Mouse (Mus musculus) forebrain, embryonic 14.5 days (tissue): Measurements from ENCODE around the gene Grik4. TPM values are rescaled to one million over a fixed set of nuclear protein-coding genes. Genes with fewer than 3 reads are reported as not detected.

Source experiments
- ATAC-seq: fragments of 200-750 bp; cut with Nextera tagmentation; 2 replicates; pipeline ENCODE4 v1.8.0; 2017; ENCODE audit warnings: mild to moderate bottlenecking, moderate library complexity
- DNase-seq: peaks from one replicate; pipeline ENCODE4 v3.0.0-alpha.2; 2015; ENCODE audit warnings: low spot score
- H3K27ac ChIP-seq: fragments of 300-500 bp; sonication (generic); 2 replicates; pipeline ENCODE4 v1.5.1; 2014; ENCODE audit warnings: low read depth, mild to moderate bottlenecking, control low read depth, low read length, moderate library complexity
- H3K27me3 ChIP-seq: fragments of 300-500 bp; sonication (generic); replicated peaks from 2 replicates; pipeline ENCODE4 v1.6.1; 2014; ENCODE audit warnings: low read length, control low read depth, mixed read lengths; ENCODE audit not compliant: control insufficient read depth, insufficient read depth
- H3K36me3 ChIP-seq: fragments of 300-500 bp; sonication (generic); 2 replicates; pipeline ENCODE4 v1.6.1; 2014; ENCODE audit warnings: low read length, control low read depth; ENCODE audit not compliant: control insufficient read depth, insufficient read depth
- H3K4me1 ChIP-seq: fragments of 300-500 bp; sonication (generic); 2 replicates; pipeline ENCODE4 v1.6.1; 2014; ENCODE audit warnings: antibody characterized with exemption, low read length, control low read depth; ENCODE audit not compliant: control insufficient read depth, insufficient read depth
- H3K4me2 ChIP-seq: fragments of 300-500 bp; sonication (generic); 2 replicates; pipeline ENCODE4 v1.6.1; 2014; ENCODE audit warnings: mild to moderate bottlenecking, control low read depth, low read length
- H3K4me3 ChIP-seq: fragments of 300-500 bp; sonication (generic); 2 replicates; pipeline ENCODE4 v1.5.1; 2014; ENCODE audit warnings: low read depth, low read length, control low read depth
- H3K9ac ChIP-seq: fragments of 300-500 bp; sonication (generic); 2 replicates; pipeline ENCODE4 v1.6.1; 2014; ENCODE audit warnings: mild to moderate bottlenecking, low read length, control low read depth, moderate library complexity
- H3K9me3 ChIP-seq: fragments of 300-500 bp; sonication (generic); replicated peaks from 2 replicates; pipeline ENCODE4 v1.6.1; 2016; ENCODE audit warnings: low read length, control low read depth, mixed read lengths; ENCODE audit not compliant: control insufficient read depth
- WGBS: fragments of 180-500 bp; shearing (Covaris S2); extraction: QIAGEN DNeasy Blood & Tissue Kit; methylation state at CpG from one replicate; pipeline ENCODE4 v1.1.7; 2014; 5-methylcytosine and 5-hydroxymethylcytosine counted together
- polyA plus RNA-seq: library from polyadenylated mRNA; unstranded; fragments of >200 nt; fragmentation: Nextera tagmentation; extraction: Ambion mirVana; gene quantifications from 2 replicates; pipeline ENCODE4 v1.2.1, GENCODE M21; 2014

The Grik4 gene
- polyA plus RNA-seq, 1 experiment from 2014 or later = 1.4 TPM

- no peak overlapping the region for H3K4me2 ChIP-seq
- no peak for DNase-seq
- H3K4me3 ChIP-seq = no peak overlapping the region
These were observed 410.8 kb downstream of the Grik4 start for GRCm38 (mm10) chr9:42533491-42533890.

DNA sequence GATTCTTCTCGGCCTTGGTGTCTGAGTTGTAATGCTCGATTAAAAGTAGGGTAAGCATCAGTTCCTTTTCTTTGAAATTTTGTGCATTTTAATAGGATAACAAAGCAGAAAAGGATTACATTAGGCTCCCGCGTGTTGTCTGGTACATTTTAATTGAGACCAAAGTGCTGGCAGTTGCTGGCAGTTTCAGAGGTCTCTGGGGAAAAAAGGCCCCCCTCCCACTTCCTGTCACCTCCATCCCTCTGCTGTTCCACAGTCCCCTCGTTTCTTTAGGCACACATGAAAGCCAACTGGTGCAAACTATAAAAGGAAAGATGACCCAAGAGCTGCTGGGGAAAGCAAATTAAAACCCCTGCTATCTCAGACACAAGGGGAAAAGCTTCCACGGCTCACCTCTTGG lies 411.3 kb downstream of the Grik4 start:
- Histone ChIP-seq H3K36me3 (no peaks in the 10 kb centered on the region), H3K27me3 (no peaks in the 10 kb centered on the region; the same call in 1 of the 2 replicates), H3K9me3 (no peaks in the 10 kb centered on the region), H3K9ac (no peak overlapping the region), H3K4me2 (no peak overlapping the region), H3K4me1 (peaks cover 20% of the 10 kb centered on the region), H3K27ac (peak overlapping the region; percentile 5; the same call in 1 of the 2 replicates), H3K4me3 (no peak overlapping the region)
- ATAC-seq = no peak
- 2% methylated on average over 6 of the region's 6 CpGs for WGBS
- peak; percentile 65 for DNase-seq

More at GRCm38 (mm10) chr9:42533491-42533890, 410.8 kb downstream of the Grik4 start:
- Histone ChIP-seq H3K4me1 (peaks cover 20% of the 10 kb centered on the region), H3K27ac (peak overlapping the region; percentile 5; the same call in 1 of the 2 replicates), H3K9ac (no peak overlapping the region), H3K9me3 (no peaks in the 10 kb centered on the region), H3K36me3 (no peaks in the 10 kb centered on the region), H3K27me3 (no peaks in the 10 kb centered on the region)
- WGBS = 74% methylated on average over 8 of the region's 8 CpGs
- ATAC-seq = no peak

- Histone ChIP-seq H3K4me3 (no peak overlapping the region), H3K36me3 (no peaks in the 10 kb centered on the region), H3K27me3 (no peaks in the 10 kb centered on the region; the same call in 1 of the 2 replicates), H3K27ac (no peak overlapping the region), H3K4me1 (peaks cover 20% of the 10 kb centered on the region), H3K9ac (no peak overlapping the region), H3K4me2 (no peak overlapping the region), H3K9me3 (no peaks in the 10 kb centered on the region)
- WGBS = 47% methylated on average over 3 of the region's 3 CpGs
- DNase-seq = no peak
- ATAC-seq = no peak
These were observed 412.3 kb downstream of the Grik4 start for GRCm38 (mm10) chr9:42531951-42532350.

GRCm38 (mm10) chr9:42530221-42531152 lies 413.8 kb downstream of the Grik4 start:
- DNase-seq (peak; percentile 77), ATAC-seq (peak; percentile 79)
- Histone ChIP-seq H3K9me3 (no peaks in the 10 kb centered on the region), H3K4me3 (no peak overlapping the region), H3K9ac (no peak overlapping the region), H3K36me3 (no peaks in the 10 kb centered on the region), H3K4me1 (peaks cover 20% of the 10 kb centered on the region), H3K4me2 (no peak overlapping the region), H3K27me3 (no peaks in the 10 kb centered on the region; the same call in 1 of the 2 replicates), H3K27ac (peak overlapping the region; percentile 83)
- WGBS = 61% methylated on average over 7 of the region's 7 CpGs

DNA sequence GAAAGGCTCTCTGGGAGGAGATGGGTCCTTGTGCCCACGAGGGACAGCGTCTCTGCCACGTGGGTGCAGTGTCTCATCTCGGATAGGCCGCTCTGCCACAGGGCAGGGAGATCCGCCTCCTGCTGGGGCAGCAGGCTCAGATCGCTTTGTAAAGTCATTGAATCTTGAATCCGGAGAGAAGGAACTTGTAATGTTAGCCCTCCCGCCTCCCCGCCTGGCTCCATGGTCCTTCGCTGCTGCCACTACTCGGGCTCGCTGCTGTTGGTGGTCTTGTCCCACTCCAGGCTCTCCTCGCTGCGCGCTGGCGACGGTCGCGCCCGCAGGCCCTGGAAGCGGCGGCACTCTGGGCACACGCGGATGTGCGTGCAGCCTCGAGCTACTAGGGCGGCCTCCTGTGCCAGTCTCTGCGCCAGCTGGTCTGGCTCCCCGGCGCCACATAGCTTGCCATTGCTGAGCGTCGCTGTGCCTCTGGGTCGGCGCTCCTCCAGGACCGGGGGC lies 423.7 kb downstream of the Grik4 start:
- Histone ChIP-seq H3K27ac (peak overlapping the region; percentile 39; the same call in 1 of the 2 replicates), H3K36me3 (no peaks in the 10 kb centered on the region), H3K9me3 (no peaks in the 10 kb centered on the region), H3K9ac (peak overlapping the region; percentile 59), H3K4me2 (peak overlapping the region; percentile 70), H3K4me3 (peak overlapping the region; percentile 34), H3K4me1 (peaks cover 7% of the 10 kb centered on the region; the same call in 1 of the 2 replicates), H3K27me3 (no peaks in the 10 kb centered on the region)
- ATAC-seq (peak; percentile 91), DNase-seq (peak; percentile 77)
- 1% methylated on average over 36 of the region's 36 CpGs for WGBS

GRCm38 (mm10) chr9:42518163-42518562 lies 426.1 kb downstream of the Grik4 start:
- Histone ChIP-seq H3K9me3 (no peaks in the 10 kb centered on the region), H3K9ac (no peak overlapping the region), H3K27ac (no peak overlapping the region), H3K4me1 (peaks cover 14% of the 10 kb centered on the region), H3K36me3 (no peaks in the 10 kb centered on the region), H3K4me3 (no peak overlapping the region), H3K27me3 (no peaks in the 10 kb centered on the region), H3K4me2 (no peak overlapping the region)
- DNase-seq (no peak), ATAC-seq (no peak)
- WGBS = 68% methylated on average over 14 of the region's 14 CpGs

GRCm38 (mm10) chr9:42513159-42513558 lies 431.1 kb downstream of the Grik4 start:
- WGBS = 15% methylated on average over 5 of the region's 5 CpGs
- H3K4me1 ChIP-seq = peaks cover 12% of the 10 kb centered on the region
- no peaks in the 10 kb centered on the region for H3K36me3 ChIP-seq
- no peak overlapping the region for H3K9ac ChIP-seq
- ATAC-seq (peak; percentile 75; the same call in 1 of the 2 replicates), DNase-seq (peak; percentile 79)
- H3K4me3 ChIP-seq = no peak overlapping the region
- no peak overlapping the region for H3K27ac ChIP-seq
- H3K4me2 ChIP-seq = no peak overlapping the region
- no peaks in the 10 kb centered on the region for H3K27me3 ChIP-seq
- no peaks in the 10 kb centered on the region for H3K9me3 ChIP-seq

DNA sequence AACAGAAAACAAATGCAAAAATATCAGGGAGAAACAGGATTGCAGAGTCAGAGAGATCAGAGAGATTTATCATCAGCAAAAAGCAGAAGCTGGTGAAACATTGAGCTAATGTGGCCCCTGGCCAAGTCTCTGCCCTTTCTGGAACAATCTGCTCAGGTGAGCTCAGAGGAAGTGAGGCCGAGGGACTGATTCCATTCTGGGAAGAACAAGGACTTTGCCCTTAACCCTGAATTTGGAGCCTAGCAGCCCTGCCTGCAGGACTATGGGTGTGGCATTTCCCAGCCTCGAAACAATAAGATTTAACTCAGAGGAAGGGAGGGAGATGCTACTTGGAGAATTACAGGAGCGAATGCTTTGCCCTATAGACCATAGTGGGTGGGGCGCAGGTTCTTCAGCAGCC lies 432.0 kb downstream of the Grik4 start:
- Histone ChIP-seq H3K9me3 (no peaks in the 10 kb centered on the region), H3K9ac (no peak overlapping the region), H3K4me2 (no peak overlapping the region), H3K4me1 (peaks cover 12% of the 10 kb centered on the region), H3K4me3 (no peak overlapping the region), H3K27me3 (no peaks in the 10 kb centered on the region), H3K27ac (no peak overlapping the region), H3K36me3 (no peaks in the 10 kb centered on the region)
- 83% methylated on average over 4 of the region's 4 CpGs for WGBS
- ATAC-seq (no peak), DNase-seq (no peak)

DNA sequence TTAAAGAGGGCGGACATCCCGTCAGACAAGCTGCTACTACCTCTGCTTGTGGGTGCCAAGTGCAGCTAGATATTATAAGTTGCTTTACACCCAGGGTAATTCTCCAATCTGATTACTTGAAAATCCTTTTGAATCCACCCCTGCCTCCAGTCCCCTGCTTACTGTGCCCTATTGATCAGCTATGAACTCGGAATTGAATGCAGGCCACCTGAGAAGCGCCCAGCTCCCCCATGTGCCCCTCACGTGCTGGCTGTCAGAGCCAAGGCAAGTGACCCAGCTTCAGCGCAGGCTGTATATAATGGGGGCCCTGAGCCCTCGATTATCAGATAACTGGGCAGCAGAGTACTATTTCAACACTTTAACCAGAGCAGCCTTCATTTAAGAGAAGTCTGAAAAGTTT lies 436.1 kb downstream of the Grik4 start:
- no peak for ATAC-seq
- H3K36me3 ChIP-seq = no peaks in the 10 kb centered on the region
- WGBS = 59% methylated on average over 7 of the region's 7 CpGs

More for the DNA sequence above, 436.1 kb downstream of the Grik4 start:
- no peak overlapping the region for H3K27ac ChIP-seq
- H3K9ac ChIP-seq = no peak overlapping the region
- H3K4me2 ChIP-seq = no peak overlapping the region
- no peaks in the 10 kb centered on the region for H3K27me3 ChIP-seq
- H3K4me3 ChIP-seq = no peak overlapping the region
- DNase-seq = no peak
- 0 out of 2 replicates have a peak, but pooled peaks cover 2% of the 10 kb centered on the region for H3K9me3 ChIP-seq
- H3K4me1 ChIP-seq = peaks cover 10% of the 10 kb centered on the region
